Mouse (Mus musculus): ENCODE measurements at regions not wholly inside any gene's neighbourhood (a gene's known extent, or its start where the extent isn't known, plus 50 kb on each side); places are given as distances from the start of the nearest gene placed in this dataset.

DNA sequence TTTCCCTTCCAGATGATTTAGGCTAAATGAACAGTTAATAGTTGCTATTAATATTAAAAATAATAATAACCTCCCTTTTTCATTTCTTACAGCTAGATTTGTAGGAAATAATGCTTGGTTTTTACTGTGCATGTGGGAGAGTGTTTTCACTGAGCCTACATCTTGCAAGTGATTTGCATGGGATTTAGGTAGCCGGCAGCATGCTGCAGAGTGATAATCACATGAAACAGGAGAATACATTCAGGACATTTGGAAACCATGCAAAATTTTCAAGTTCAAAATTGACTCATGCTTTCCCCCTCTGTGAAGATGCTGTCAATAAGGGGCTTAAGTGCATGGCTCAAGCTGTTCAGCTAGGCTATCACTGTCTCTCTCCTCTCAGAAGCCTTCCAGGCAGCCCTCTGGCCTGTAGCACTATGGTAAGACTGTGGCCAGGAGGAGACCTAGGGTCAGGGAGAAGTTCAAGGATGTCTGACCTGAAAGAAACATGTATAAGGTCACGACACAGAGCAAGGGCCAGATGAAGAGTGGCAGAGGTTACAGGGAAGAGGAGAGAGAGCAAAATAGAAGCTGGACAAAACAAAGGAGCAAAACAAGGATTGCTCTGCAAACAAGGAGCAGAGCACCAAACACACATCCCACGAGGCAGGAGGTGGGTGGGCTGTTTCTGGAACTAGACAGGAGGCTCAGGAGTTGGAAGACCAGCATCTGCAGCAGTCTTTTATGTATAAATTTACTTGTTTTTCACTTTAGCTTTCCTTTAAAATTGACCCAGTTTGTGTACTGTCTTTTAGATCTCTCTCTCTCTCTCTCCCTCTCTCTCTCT is 177.5 kb downstream of the Tmem161b start:
- no peak for DNase-seq

DNA sequence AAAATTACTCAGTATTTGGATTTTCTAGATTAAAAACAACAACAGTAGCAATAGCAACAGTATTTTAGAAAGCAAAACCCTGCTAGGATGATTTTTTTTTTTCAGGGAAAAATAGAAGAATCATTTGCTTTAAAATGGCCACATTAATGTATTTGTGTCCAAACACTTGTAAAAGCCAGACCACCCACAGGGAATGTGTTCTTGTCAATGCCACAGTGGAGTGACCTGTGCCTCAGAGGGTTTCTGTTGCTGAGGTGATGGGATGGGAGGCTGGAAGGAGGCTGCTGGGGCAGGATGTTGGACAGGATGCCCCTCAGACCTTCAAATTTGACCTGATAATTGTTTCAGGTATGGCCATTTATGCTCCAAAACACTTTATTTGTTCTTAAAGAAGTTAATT is 178.9 kb downstream of the Tmem161b start:
- DNase-seq = no peak

DNA sequence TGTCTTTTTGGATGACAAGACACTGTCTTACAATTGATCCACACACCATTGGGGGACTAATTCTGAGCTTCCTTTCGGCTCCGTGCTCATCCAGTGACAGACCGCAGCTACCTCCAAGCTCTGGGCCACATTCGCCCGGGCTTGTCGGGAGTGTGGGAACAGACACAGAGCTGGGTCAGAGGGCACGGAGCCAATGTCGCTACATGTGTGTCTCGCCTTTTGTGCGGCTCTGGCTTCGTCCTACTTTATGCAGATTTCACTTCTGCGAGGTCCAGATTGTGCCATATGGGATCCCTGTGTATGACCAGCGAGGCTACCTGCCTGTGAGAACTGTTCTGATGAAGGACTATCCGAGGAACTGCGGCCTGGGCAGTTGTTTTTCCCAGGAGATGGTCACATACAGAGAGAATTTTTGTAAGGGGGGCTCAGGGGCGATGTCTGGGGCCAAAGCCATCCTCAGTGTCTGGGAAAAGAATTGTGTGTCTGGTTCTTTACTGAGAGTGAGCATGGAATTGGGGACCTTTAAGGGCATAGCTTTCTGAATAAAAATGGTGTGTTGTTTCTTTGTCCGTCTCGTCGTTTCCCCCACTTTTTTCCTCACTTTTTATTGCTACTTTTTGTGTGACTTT is 182.6 kb downstream of the Tmem161b start:
- DNase-seq = peak; percentile 9

DNA sequence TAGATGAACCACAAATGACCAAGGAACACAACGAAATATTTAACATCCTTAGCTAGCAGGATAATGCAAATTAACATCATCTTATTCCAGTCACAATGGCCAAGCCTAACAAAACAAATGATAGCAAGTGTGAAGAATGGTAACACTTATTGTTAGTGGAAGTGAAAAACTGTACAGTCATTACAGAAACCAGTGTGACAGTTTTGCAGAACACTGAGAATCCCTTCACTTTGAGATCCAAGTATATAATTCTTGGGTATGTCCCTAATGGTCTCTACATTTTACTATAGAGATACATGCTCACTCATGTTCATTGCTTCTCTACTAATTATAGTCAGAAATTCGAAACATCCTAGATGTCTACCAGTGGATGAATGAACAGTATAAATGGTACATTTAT is 212.3 kb downstream of the Tmem161b start:
- no peak for DNase-seq

DNA sequence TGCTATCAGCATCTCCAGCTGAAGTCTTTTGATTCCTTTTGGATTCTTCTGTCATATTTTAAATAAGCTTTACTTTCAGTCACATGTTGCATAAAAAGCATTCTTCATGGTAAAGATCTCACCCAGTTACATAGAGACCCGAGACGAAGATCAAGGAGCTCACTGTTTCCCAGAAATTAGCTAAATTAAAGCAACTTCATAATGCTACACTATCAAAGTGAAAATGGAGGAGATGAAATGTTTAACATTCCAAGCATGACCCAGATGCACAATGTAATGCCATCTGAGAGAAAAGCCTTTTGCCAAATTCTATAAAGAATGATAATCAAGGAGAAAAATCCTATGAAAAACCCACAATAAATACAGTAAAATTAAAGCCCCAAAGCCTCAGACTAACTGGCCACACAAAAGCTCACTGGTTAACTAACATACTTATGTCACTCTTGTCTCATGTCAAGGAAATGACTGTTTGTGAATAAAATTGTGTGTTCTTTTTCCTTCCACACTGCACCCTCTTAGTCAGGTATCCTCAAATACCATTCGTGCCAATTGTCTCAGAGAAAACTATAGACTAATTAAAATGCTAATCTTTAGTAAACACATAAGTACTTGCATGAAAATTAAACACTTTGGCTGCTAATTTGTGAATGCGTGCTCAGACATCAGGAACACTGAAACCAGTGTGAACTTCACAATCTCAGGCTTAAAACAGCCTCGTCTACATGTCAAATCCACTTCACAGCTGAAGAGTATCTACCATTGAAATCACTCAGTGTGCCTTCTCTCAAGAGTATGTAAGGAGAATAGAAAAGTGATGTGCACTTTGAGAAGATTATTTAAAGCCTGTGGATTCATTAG is 215.7 kb downstream of the Tmem161b start:
- DNase-seq = no peak

DNA sequence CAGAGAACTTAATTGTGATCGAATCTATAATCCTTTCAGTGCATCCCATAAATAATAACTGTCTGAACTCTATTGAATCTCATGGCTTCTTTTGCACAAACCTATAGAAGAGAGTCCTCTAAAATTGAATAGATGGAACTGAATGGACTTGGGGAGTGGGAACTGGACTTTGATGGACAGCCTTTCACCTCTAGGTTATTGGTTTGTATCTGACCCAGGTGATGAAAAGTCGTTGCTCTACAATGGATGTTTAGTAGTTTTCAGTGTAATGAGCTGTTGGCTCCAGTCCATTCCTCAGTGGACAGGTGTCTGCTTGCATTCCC is 216.3 kb downstream of the Tmem161b start:
- no peak for DNase-seq

DNA sequence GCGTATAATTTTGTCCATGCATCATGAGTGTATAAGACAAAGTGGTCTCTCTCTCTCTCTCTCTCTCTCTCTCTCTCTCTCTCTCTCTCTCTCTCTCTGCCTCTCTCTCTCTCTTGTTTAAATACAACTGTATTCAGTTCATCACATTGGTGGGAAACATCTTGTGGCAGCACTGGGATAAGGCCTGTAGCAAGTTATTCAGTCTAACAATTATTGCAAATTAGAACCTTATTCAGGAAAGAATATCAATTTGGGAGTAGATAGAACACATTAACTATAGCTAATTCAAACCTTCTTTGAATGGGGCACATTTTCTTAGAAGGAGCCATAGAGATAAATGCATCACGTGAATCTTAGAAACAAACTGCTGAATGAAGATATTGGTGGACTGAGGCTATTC is 226.4 kb downstream of the Tmem161b start:
- DNase-seq = no peak

DNA sequence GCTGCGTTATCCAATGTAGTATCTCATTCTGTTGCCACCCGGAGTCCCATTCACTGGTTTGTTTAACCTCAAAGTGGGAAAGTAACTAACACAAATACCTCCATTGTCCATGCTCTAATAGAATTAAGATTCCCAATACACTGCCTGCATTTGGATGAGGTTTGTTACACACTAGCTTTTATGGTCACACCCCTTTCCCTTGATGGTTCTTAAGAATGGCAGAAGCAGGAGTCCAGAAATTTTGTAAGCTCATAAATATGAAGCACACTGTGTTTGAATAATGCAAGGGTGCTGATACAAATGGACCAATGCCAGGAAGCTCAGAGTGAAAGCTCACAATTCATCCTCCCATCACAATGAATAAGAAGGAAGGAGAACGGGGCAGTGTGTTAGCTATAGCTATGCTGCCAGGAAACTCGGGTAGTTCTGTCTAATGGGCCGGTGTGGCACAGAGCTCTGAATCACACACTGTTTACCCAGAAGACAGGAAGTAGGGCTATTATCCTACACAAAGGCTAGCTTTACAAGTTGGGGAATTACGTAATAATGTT is 227.0 kb downstream of the Tmem161b start:
- no peak for DNase-seq

Data from gastrocnemius, postnatal 10 days (tissue).